Mouse (Mus musculus): ENCODE results near the gene 2200002J24Rik. TPM values are rescaled to one million over a fixed set of nuclear protein-coding genes. Genes with fewer than 3 reads are reported as not detected.
A peak's percentile ranks its signal among the peaks of the same experiment; 100 is the strongest.

2200002J24Rik gene
- polyA plus RNA-seq, 1 experiment, result 1.4 TPM

GRCm38 (mm10) chr7:30678263-30678975 is 20.3 kb upstream of the 2200002J24Rik start:
- no peak overlapping the region for H3K27ac ChIP-seq (ENCODE audit: insufficient read depth, low read depth, low read length)
- H3K4me3 ChIP-seq (ENCODE audit: insufficient read depth, low read depth, low read length), result no peak overlapping the region
- H3K36me3 ChIP-seq (ENCODE audit: control insufficient read depth, insufficient read depth, low read length), result no peaks in the 10 kb centered on the region
- DNase-seq, result no peak
- H3K4me1 ChIP-seq (ENCODE audit: control insufficient read depth, insufficient read depth, low read length), result no peaks in the 10 kb centered on the region
- 58% methylated on average over 5 of the region's 5 CpGs for WGBS
- H3K27me3 ChIP-seq (replicated peaks; ENCODE audit: control insufficient read depth, insufficient read depth, low read length), result no peaks in the 10 kb centered on the region
- 0 out of 2 replicates have a peak, but pooled peaks have one; percentile 8 for TF ChIP-seq CTCF (conservative IDR thresholded peaks at IDR 0.05; ENCODE audit: insufficient read depth, insufficient read length, low read depth, low read length)
- no peak for TF ChIP-seq POLR2A (IDR thresholded peaks at IDR 0.05; ENCODE audit: low read depth, low read length)

GRCm38 (mm10) chr7:30681897-30682296 is 16.8 kb upstream of the 2200002J24Rik start:
- Histone ChIP-seq H3K27ac (ENCODE audit: insufficient read depth, low read depth, low read length) (no peak overlapping the region), H3K27me3 (replicated peaks; ENCODE audit: control insufficient read depth, insufficient read depth, low read length) (no peaks in the 10 kb centered on the region), H3K4me3 (ENCODE audit: insufficient read depth, low read depth, low read length) (no peak overlapping the region), H3K4me1 (ENCODE audit: control insufficient read depth, insufficient read depth, low read length) (no peaks in the 10 kb centered on the region), H3K36me3 (ENCODE audit: control insufficient read depth, insufficient read depth, low read length) (no peaks in the 10 kb centered on the region)
- no peak for TF ChIP-seq POLR2A (IDR thresholded peaks at IDR 0.05; ENCODE audit: low read depth, low read length)
- no peak for TF ChIP-seq CTCF (conservative IDR thresholded peaks at IDR 0.05; ENCODE audit: insufficient read depth, insufficient read length, low read depth, low read length)
- 61% methylated on average over 5 of the region's 5 CpGs for WGBS
- no peak for DNase-seq

GRCm38 (mm10) chr7:30683425-30683824 is 15.3 kb upstream of the 2200002J24Rik start:
- WGBS, result 73% methylated on average over 2 of the region's 2 CpGs
- Histone ChIP-seq H3K27me3 (replicated peaks; ENCODE audit: control insufficient read depth, insufficient read depth, low read length) (no peaks in the 10 kb centered on the region), H3K4me1 (ENCODE audit: control insufficient read depth, insufficient read depth, low read length) (peaks cover 5% of the 10 kb centered on the region), H3K27ac (ENCODE audit: insufficient read depth, low read depth, low read length) (no peak overlapping the region), H3K4me3 (ENCODE audit: insufficient read depth, low read depth, low read length) (no peak overlapping the region), H3K36me3 (ENCODE audit: control insufficient read depth, insufficient read depth, low read length) (no peaks in the 10 kb centered on the region)
- DNase-seq, result no peak
- TF ChIP-seq CTCF (conservative IDR thresholded peaks at IDR 0.05; ENCODE audit: insufficient read depth, insufficient read length, low read depth, low read length) (no peak), POLR2A (IDR thresholded peaks at IDR 0.05; ENCODE audit: low read depth, low read length) (no peak)

GRCm38 (mm10) chr7:30688325-30688724 is 10.4 kb upstream of the 2200002J24Rik start:
- H3K4me1 ChIP-seq (ENCODE audit: control insufficient read depth, insufficient read depth, low read length), result peaks cover 6% of the 10 kb centered on the region
- no peak overlapping the region; the same call in 1 of the 2 replicates for H3K27ac ChIP-seq (ENCODE audit: insufficient read depth, low read depth, low read length)
- no peak for TF ChIP-seq CTCF (conservative IDR thresholded peaks at IDR 0.05; ENCODE audit: insufficient read depth, insufficient read length, low read depth, low read length)
- no peak for TF ChIP-seq POLR2A (IDR thresholded peaks at IDR 0.05; ENCODE audit: low read depth, low read length)
- H3K27me3 ChIP-seq (replicated peaks; ENCODE audit: control insufficient read depth, insufficient read depth, low read length), result no peaks in the 10 kb centered on the region
- H3K36me3 ChIP-seq (ENCODE audit: control insufficient read depth, insufficient read depth, low read length), result no peaks in the 10 kb centered on the region
- 69% methylated on average over 6 of the region's 6 CpGs for WGBS
- H3K4me3 ChIP-seq (ENCODE audit: insufficient read depth, low read depth, low read length), result no peak overlapping the region
- no peak for DNase-seq

GRCm38 (mm10) chr7:30698101-30698500 is 625 bp upstream of the 2200002J24Rik start:
- WGBS, result 42% methylated on average over 5 of the region's 5 CpGs
- Histone ChIP-seq H3K4me1 (ENCODE audit: control insufficient read depth, insufficient read depth, low read length) (peaks cover 7% of the 10 kb centered on the region; the same call in 1 of the 2 replicates), H3K36me3 (ENCODE audit: control insufficient read depth, insufficient read depth, low read length) (no peaks in the 10 kb centered on the region), H3K27me3 (replicated peaks; ENCODE audit: control insufficient read depth, insufficient read depth, low read length) (no peaks in the 10 kb centered on the region), H3K27ac (ENCODE audit: insufficient read depth, low read depth, low read length) (no peak overlapping the region), H3K4me3 (ENCODE audit: insufficient read depth, low read depth, low read length) (no peak overlapping the region)
- no peak for DNase-seq
- TF ChIP-seq CTCF (conservative IDR thresholded peaks at IDR 0.05; ENCODE audit: insufficient read depth, insufficient read length, low read depth, low read length) (no peak), POLR2A (IDR thresholded peaks at IDR 0.05; ENCODE audit: low read depth, low read length) (no peak)

- TF ChIP-seq CTCF (conservative IDR thresholded peaks at IDR 0.05; ENCODE audit: insufficient read depth, insufficient read length, low read depth, low read length) (no peak), POLR2A (IDR thresholded peaks at IDR 0.05; ENCODE audit: low read depth, low read length) (no peak)
- Histone ChIP-seq H3K27ac (ENCODE audit: insufficient read depth, low read depth, low read length) (no peak overlapping the region), H3K4me1 (ENCODE audit: control insufficient read depth, insufficient read depth, low read length) (no peaks in the 10 kb centered on the region), H3K4me3 (ENCODE audit: insufficient read depth, low read depth, low read length) (no peak overlapping the region), H3K27me3 (replicated peaks; ENCODE audit: control insufficient read depth, insufficient read depth, low read length) (no peaks in the 10 kb centered on the region), H3K36me3 (ENCODE audit: control insufficient read depth, insufficient read depth, low read length) (no peaks in the 10 kb centered on the region)
- WGBS, result 76% methylated on average over 8 of the region's 8 CpGs
- DNase-seq, result no peak
These were observed 7.6 kb downstream of the 2200002J24Rik start for GRCm38 (mm10) chr7:30706214-30706882.

- Histone ChIP-seq H3K4me3 (ENCODE audit: insufficient read depth, low read depth, low read length) (no peak overlapping the region), H3K27me3 (replicated peaks; ENCODE audit: control insufficient read depth, insufficient read depth, low read length) (no peaks in the 10 kb centered on the region), H3K4me1 (ENCODE audit: control insufficient read depth, insufficient read depth, low read length) (no peaks in the 10 kb centered on the region), H3K27ac (ENCODE audit: insufficient read depth, low read depth, low read length) (no peak overlapping the region), H3K36me3 (ENCODE audit: control insufficient read depth, insufficient read depth, low read length) (no peaks in the 10 kb centered on the region)
- DNase-seq, result no peak
- no peak for TF ChIP-seq POLR2A (IDR thresholded peaks at IDR 0.05; ENCODE audit: low read depth, low read length)
- TF ChIP-seq CTCF (conservative IDR thresholded peaks at IDR 0.05; ENCODE audit: insufficient read depth, insufficient read length, low read depth, low read length), result no peak
- 88% methylated on average over 1 of the region's 1 CpGs for WGBS
These were observed 8.7 kb downstream of the 2200002J24Rik start for GRCm38 (mm10) chr7:30707441-30707840.

Measured in kidney, adult 2 months (tissue).